In genomic region chr14:85770636-85771035, GRCm38 (mm10) we compare ENCODE assay signal across 19 mouse cellular contexts.
DNase-seq lines count a peak whose midpoint lies in the region; ATAC-seq and TF ChIP-seq lines count a peak whose summit lies in the region.
"Had no signal": no experiment of that assay in that cellular context is flagged by ENCODE, and none has a peak within 500 bp of the region (broad histone marks: within the 10 kb centered on the region; RNA-seq: fewer than 3 reads in every experiment).

No protein-coding gene starts in this region.

- ATAC-seq in hindbrain, postnatal 0 days: no peak
- no peak for ATAC-seq in hindbrain, embryonic 14.5 days (ENCODE audit: low FRiP score)
- ATAC-seq in neural tube, embryonic 11.5 days (ENCODE audit: insufficient read depth, low FRiP score, low TSS enrichment): peak; percentile 42; the same call in 1 of the 2 replicates
- ATAC-seq in neural tube, embryonic 15.5 days (ENCODE audit: low FRiP score): no peak
- ATAC-seq: liver, postnatal 0 days had no signal

- H3K4me2 ChIP-seq in hindbrain, postnatal 0 days (ENCODE audit: low read depth, low read length): no peak overlapping the region
- no peak overlapping the region for H3K4me2 ChIP-seq in hindbrain, embryonic 14.5 days (replicated peaks)
- no peak overlapping the region for H3K4me2 ChIP-seq in neural tube, embryonic 11.5 days (ENCODE audit: low read depth)
- no peak overlapping the region for H3K4me2 ChIP-seq in neural tube, embryonic 15.5 days
- H3K4me2 ChIP-seq: stomach, embryonic 15.5 days had no signal

- no peak for TF ChIP-seq CTCF in hindbrain, postnatal 0 days (IDR thresholded peaks at IDR 0.05; ENCODE audit: low read depth)
- no peak for TF ChIP-seq CTCF in left cerebral cortex, adult 2 months (IDR thresholded peaks at IDR 0.05)

- no peaks in the 10 kb centered on the region for H3K9me3 ChIP-seq in hindbrain, postnatal 0 days (ENCODE audit: low read length)
- no peaks in the 10 kb centered on the region for H3K9me3 ChIP-seq in hindbrain, embryonic 14.5 days (ENCODE audit: control insufficient read depth, low read length)
- H3K9me3 ChIP-seq in neural tube, embryonic 11.5 days (ENCODE audit: control insufficient read depth, low read length): no peaks in the 10 kb centered on the region
- H3K9me3 ChIP-seq in neural tube, embryonic 15.5 days (replicated peaks): no peaks in the 10 kb centered on the region
- H3K9me3 ChIP-seq: embryonic facial prominence, embryonic 10.5 days; limb, embryonic 10.5 days; stomach, embryonic 15.5 days had no signal

- peak; percentile 8 for DNase-seq in hindbrain, postnatal 0 days (ENCODE audit: low spot score)
- no peak for DNase-seq in hindbrain, embryonic 14.5 days (ENCODE audit: low spot score)
- peak; percentile 4 for DNase-seq in left cerebral cortex, adult 11 months (ENCODE audit: low spot score)
- DNase-seq in left cerebral cortex, adult 2 months (ENCODE audit: extremely low spot score in 1 of 2, low spot score in 2 of 2): no peak
- no peak for DNase-seq in neural tube, embryonic 11.5 days (ENCODE audit: low spot score)
- peak; percentile 8 for DNase-seq in retina, postnatal 1 day
- no peak for DNase-seq in gastrocnemius, postnatal 10 days
- DNase-seq: adrenal gland, postnatal 36 days; cerebellum, adult 2 months; layer of hippocampus, adult 9-11 months; liver, postnatal 0 days; lung, postnatal 10 days; right cerebral cortex, postnatal 14 days had no signal

- no peak overlapping the region for H3K4me3 ChIP-seq in hindbrain, postnatal 0 days (ENCODE audit: low read length)
- H3K4me3 ChIP-seq in hindbrain, embryonic 14.5 days (replicated peaks; ENCODE audit: low read length): no peak overlapping the region
- H3K4me3 ChIP-seq in left cerebral cortex, adult 2 months: no peak overlapping the region
- H3K4me3 ChIP-seq in neural tube, embryonic 11.5 days (ENCODE audit: low read depth, low read length): no peak overlapping the region
- no peak overlapping the region for H3K4me3 ChIP-seq in neural tube, embryonic 15.5 days (replicated peaks)
- H3K4me3 ChIP-seq: embryonic facial prominence, embryonic 10.5 days; limb, embryonic 10.5 days; stomach, embryonic 15.5 days had no signal

- H3K36me3 ChIP-seq in hindbrain, postnatal 0 days (ENCODE audit: insufficient read depth, low read length): no peaks in the 10 kb centered on the region
- no peaks in the 10 kb centered on the region for H3K36me3 ChIP-seq in hindbrain, embryonic 14.5 days (replicated peaks; ENCODE audit: control insufficient read depth, insufficient read depth)
- H3K36me3 ChIP-seq in neural tube, embryonic 11.5 days (ENCODE audit: control insufficient read depth, insufficient read depth, low read length): no peaks in the 10 kb centered on the region
- H3K36me3 ChIP-seq in neural tube, embryonic 15.5 days: no peaks in the 10 kb centered on the region
- H3K36me3 ChIP-seq: embryonic facial prominence, embryonic 10.5 days; limb, embryonic 10.5 days; stomach, embryonic 15.5 days had no signal

- no peaks in the 10 kb centered on the region for H3K4me1 ChIP-seq in hindbrain, postnatal 0 days (ENCODE audit: insufficient read depth, low read length)
- H3K4me1 ChIP-seq in hindbrain, embryonic 14.5 days (replicated peaks; ENCODE audit: control insufficient read depth, insufficient read depth, low read length): no peaks in the 10 kb centered on the region
- no peaks in the 10 kb centered on the region for H3K4me1 ChIP-seq in neural tube, embryonic 11.5 days (ENCODE audit: control insufficient read depth, insufficient read depth, low read length)
- no peaks in the 10 kb centered on the region for H3K4me1 ChIP-seq in neural tube, embryonic 15.5 days
- H3K4me1 ChIP-seq: embryonic facial prominence, embryonic 10.5 days; limb, embryonic 10.5 days; stomach, embryonic 15.5 days had no signal

- H3K27me3 ChIP-seq in hindbrain, postnatal 0 days (ENCODE audit: insufficient read depth, low read length): no peaks in the 10 kb centered on the region
- no peaks in the 10 kb centered on the region for H3K27me3 ChIP-seq in hindbrain, embryonic 14.5 days (ENCODE audit: control insufficient read depth, insufficient read depth, low read length)
- H3K27me3 ChIP-seq in neural tube, embryonic 11.5 days (ENCODE audit: control insufficient read depth, insufficient read depth, low read length): no peaks in the 10 kb centered on the region
- H3K27me3 ChIP-seq in neural tube, embryonic 15.5 days (replicated peaks): no peaks in the 10 kb centered on the region
- H3K27me3 ChIP-seq: CH12.LX; stomach, embryonic 15.5 days had no signal

- 36% methylated on average over 4 of the region's 4 CpGs for WGBS in hindbrain, postnatal 0 days
- WGBS in hindbrain, embryonic 14.5 days: 51% methylated on average over 4 of the region's 4 CpGs
- WGBS in neural tube, embryonic 11.5 days: 62% methylated on average over 4 of the region's 4 CpGs
- WGBS in neural tube, embryonic 15.5 days: 45% methylated on average over 4 of the region's 4 CpGs

- intact Hi-C loops in left cerebral cortex, adult 2 months (cut with DNase I): no loop called here

- no peak overlapping the region for H3K27ac ChIP-seq in hindbrain, postnatal 0 days
- H3K27ac ChIP-seq in hindbrain, embryonic 14.5 days: no peak overlapping the region
- H3K27ac ChIP-seq in left cerebral cortex, adult 2 months: no peak overlapping the region
- no peak overlapping the region for H3K27ac ChIP-seq in neural tube, embryonic 11.5 days (ENCODE audit: low read depth, low read length)
- H3K27ac ChIP-seq in neural tube, embryonic 15.5 days (replicated peaks): no peak overlapping the region
- H3K27ac ChIP-seq: embryonic facial prominence, embryonic 10.5 days; kidney, postnatal 0 days; limb, embryonic 10.5 days; stomach, embryonic 15.5 days had no signal

- H3K9ac ChIP-seq in hindbrain, postnatal 0 days (replicated peaks; ENCODE audit: low read length): no peak overlapping the region
- no peak overlapping the region for H3K9ac ChIP-seq in hindbrain, embryonic 14.5 days
- no peak overlapping the region for H3K9ac ChIP-seq in neural tube, embryonic 11.5 days (ENCODE audit: low read length)
- H3K9ac ChIP-seq in neural tube, embryonic 15.5 days (replicated peaks): no peak overlapping the region
- H3K9ac ChIP-seq: liver, postnatal 0 days; stomach, embryonic 15.5 days had no signal

Comparison
In these comparisons a context has a peak if more than half of its experiments do, and no peak if none do; other contexts are left out.
1. DNase-seq: peak in hindbrain, postnatal 0 days (single experiment), left cerebral cortex, adult 11 months (single experiment) and retina, postnatal 1 day (single experiment); none in hindbrain, embryonic 14.5 days (single experiment), left cerebral cortex, adult 2 months (0 of 2), neural tube, embryonic 11.5 days (single experiment) and gastrocnemius, postnatal 10 days (single experiment).